In genomic region chr8:30735740-30736139, GRCm38 (mm10) we compare ENCODE assay signal across 19 mouse cellular contexts.
"Had no signal": no experiment of that assay in that cellular context is flagged by ENCODE, and none has a peak within 500 bp of the region (broad histone marks: within the 10 kb centered on the region; RNA-seq: fewer than 3 reads in every experiment).

No protein-coding gene starts in this region.

- H3K4me1 ChIP-seq: limb, embryonic 12.5 days; liver, embryonic 13.5 days; lung, embryonic 15.5 days; megakaryocyte, embryonic 14.5 days; neural tube, embryonic 13.5 days had no signal

- H3K27me3 ChIP-seq: limb, embryonic 12.5 days; liver, embryonic 13.5 days; lung, embryonic 15.5 days; megakaryocyte, embryonic 14.5 days; midbrain, embryonic 13.5 days; neural tube, embryonic 13.5 days had no signal

- DNase-seq: kidney, adult 2 months; kidney, postnatal 36 days; layer of hippocampus, adult 9-11 months; layer of hippocampus, postnatal 36 days; liver; liver, embryonic 13.5 days; liver, postnatal 0 days; lung, postnatal 14 days; retina, postnatal 1 day; right cerebral cortex, postnatal 4 days; spleen, adult 18-20 months; thymus, postnatal 36 days had no signal

- H3K27ac ChIP-seq: limb, embryonic 12.5 days; liver, embryonic 13.5 days; lung, embryonic 15.5 days; macrophage; midbrain, embryonic 13.5 days; neural tube, embryonic 13.5 days had no signal

- H3K9me3 ChIP-seq: limb, embryonic 12.5 days; liver, embryonic 13.5 days; lung, embryonic 15.5 days; midbrain, embryonic 13.5 days; neural tube, embryonic 13.5 days had no signal

- H3K4me3 ChIP-seq: limb, embryonic 12.5 days; liver, embryonic 13.5 days; lung, embryonic 15.5 days; megakaryocyte, embryonic 14.5 days; midbrain, embryonic 13.5 days; myocyte; neural tube, embryonic 13.5 days had no signal

- H3K9ac ChIP-seq: limb, embryonic 12.5 days; liver, embryonic 13.5 days; liver, postnatal 0 days; lung, embryonic 15.5 days; midbrain, embryonic 13.5 days; neural tube, embryonic 13.5 days had no signal

- H3K4me2 ChIP-seq: liver, embryonic 13.5 days; lung, embryonic 15.5 days; midbrain, embryonic 13.5 days; neural tube, embryonic 13.5 days had no signal

- H3K36me3 ChIP-seq: limb, embryonic 12.5 days; liver, embryonic 13.5 days; lung, embryonic 15.5 days; midbrain, embryonic 13.5 days; neural tube, embryonic 13.5 days had no signal

- ATAC-seq: liver, postnatal 0 days; midbrain, embryonic 13.5 days had no signal
